ENCODE assay signal across 13 mouse cellular contexts in genomic region chr10:68154046-68154765, GRCm38 (mm10).
A peak's percentile ranks its signal among the peaks of the same experiment; 100 is the strongest.
DNase-seq lines count a peak whose midpoint lies in the region; ATAC-seq lines count a peak whose summit lies in the region.
"Had no signal": no experiment of that assay in that cellular context is flagged by ENCODE, and none has a peak within 500 bp of the region (broad histone marks: within the 10 kb centered on the region; RNA-seq: fewer than 3 reads in every experiment).

No protein-coding gene starts in this region.

- peaks cover 31% of the 10 kb centered on the region for H3K4me1 ChIP-seq in neural tube, embryonic 13.5 days (replicated peaks)
- peaks cover 12% of the 10 kb centered on the region for H3K4me1 ChIP-seq in forebrain, embryonic 12.5 days
- peaks cover 10% of the 10 kb centered on the region for H3K4me1 ChIP-seq in hindbrain, embryonic 16.5 days (ENCODE audit: control insufficient read depth, insufficient read depth, low read depth, low read length)
- H3K4me1 ChIP-seq in neural tube, embryonic 15.5 days: peaks cover 31% of the 10 kb centered on the region

- intact Hi-C loops in left cerebral cortex, postnatal 14 days (cut with DNase I): loop anchor here (5.0 kb wide), 1 partner anchor 292 kb away; no protein-coding TSS in a partner anchor

- DNase-seq in neural tube, embryonic 10.5 days (ENCODE audit: extremely low spot score, low spot score): no peak
- no peak for DNase-seq in urinary bladder, postnatal 4 days (ENCODE audit: low spot score in 2 of 2)
- no peak for DNase-seq in left cerebral cortex, postnatal 14 days (ENCODE audit: low spot score in 2 of 2)
- DNase-seq: spleen, adult 18-20 months had no signal

- 0 out of 2 replicates have a peak, but pooled peaks cover 6% of the 10 kb centered on the region for H3K36me3 ChIP-seq in neural tube, embryonic 13.5 days
- 0 out of 2 replicates have a peak, but pooled peaks cover 3% of the 10 kb centered on the region for H3K36me3 ChIP-seq in forebrain, embryonic 12.5 days (replicated peaks)
- no peaks in the 10 kb centered on the region for H3K36me3 ChIP-seq in hindbrain, embryonic 16.5 days (ENCODE audit: control insufficient read depth, insufficient read depth, low read length)
- H3K36me3 ChIP-seq in neural tube, embryonic 15.5 days: no peaks in the 10 kb centered on the region
- H3K36me3 ChIP-seq: intestine, embryonic 15.5 days; midbrain, embryonic 12.5 days had no signal

- H3K4me3 ChIP-seq in neural tube, embryonic 13.5 days: no peak overlapping the region
- H3K4me3 ChIP-seq in forebrain, embryonic 12.5 days (replicated peaks): no peak overlapping the region
- H3K4me3 ChIP-seq in hindbrain, embryonic 16.5 days (ENCODE audit: low read length): no peak overlapping the region
- H3K4me3 ChIP-seq in neural tube, embryonic 15.5 days (replicated peaks): no peak overlapping the region
- H3K4me3 ChIP-seq: intestine, embryonic 15.5 days; midbrain, embryonic 12.5 days had no signal

- 0 out of 2 replicates have a peak, but pooled peaks cover 8% of the 10 kb centered on the region for H3K9me3 ChIP-seq in neural tube, embryonic 13.5 days
- H3K9me3 ChIP-seq in forebrain, embryonic 12.5 days: peaks cover 3% of the 10 kb centered on the region; the same call in 1 of the 2 replicates
- 0 out of 2 replicates have a peak, but pooled peaks cover 5% of the 10 kb centered on the region for H3K9me3 ChIP-seq in hindbrain, embryonic 16.5 days (ENCODE audit: control insufficient read depth, low read length)
- no peaks in the 10 kb centered on the region for H3K9me3 ChIP-seq in neural tube, embryonic 15.5 days (replicated peaks)
- H3K9me3 ChIP-seq: intestine, embryonic 15.5 days; midbrain, embryonic 12.5 days had no signal

- H3K27me3 ChIP-seq in neural tube, embryonic 13.5 days: no peaks in the 10 kb centered on the region
- no peaks in the 10 kb centered on the region for H3K27me3 ChIP-seq in forebrain, embryonic 12.5 days
- H3K27me3 ChIP-seq in hindbrain, embryonic 16.5 days (replicated peaks; ENCODE audit: control insufficient read depth, insufficient read depth, low read length): no peaks in the 10 kb centered on the region
- no peaks in the 10 kb centered on the region for H3K27me3 ChIP-seq in neural tube, embryonic 15.5 days (replicated peaks)
- H3K27me3 ChIP-seq: CH12.LX; intestine, embryonic 15.5 days; midbrain, embryonic 12.5 days had no signal

- H3K9ac ChIP-seq in neural tube, embryonic 13.5 days: 0 out of 2 replicates have a peak overlapping the region, but pooled peaks have one; percentile 0
- H3K9ac ChIP-seq in forebrain, embryonic 12.5 days: no peak overlapping the region
- no peak overlapping the region for H3K9ac ChIP-seq in hindbrain, embryonic 16.5 days (ENCODE audit: low read depth, low read length)
- no peak overlapping the region for H3K9ac ChIP-seq in neural tube, embryonic 15.5 days (replicated peaks)
- H3K9ac ChIP-seq: intestine, embryonic 15.5 days; midbrain, embryonic 12.5 days had no signal

- ATAC-seq in neural tube, embryonic 13.5 days (ENCODE audit: low read depth): no peak
- no peak for ATAC-seq in forebrain, embryonic 12.5 days (ENCODE audit: low FRiP score)
- ATAC-seq in hindbrain, embryonic 16.5 days: no peak
- ATAC-seq in neural tube, embryonic 15.5 days (ENCODE audit: low FRiP score): no peak
- ATAC-seq: intestine, embryonic 15.5 days had no signal

- peak overlapping the region; percentile 22; the same call in 1 of the 2 replicates for H3K4me2 ChIP-seq in neural tube, embryonic 13.5 days
- peak overlapping the region; percentile 40 for H3K4me2 ChIP-seq in forebrain, embryonic 12.5 days
- peak overlapping the region; percentile 39 for H3K4me2 ChIP-seq in hindbrain, embryonic 16.5 days (ENCODE audit: low read length)
- 0 out of 2 replicates have a peak overlapping the region, but pooled peaks have one; percentile 0 for H3K4me2 ChIP-seq in neural tube, embryonic 15.5 days
- H3K4me2 ChIP-seq: intestine, embryonic 15.5 days; midbrain, embryonic 12.5 days had no signal

- 70% methylated on average over 14 of the region's 14 CpGs for WGBS in neural tube, embryonic 13.5 days
- 69% methylated on average over 14 of the region's 14 CpGs for WGBS in forebrain, embryonic 12.5 days
- 62% methylated on average over 14 of the region's 14 CpGs for WGBS in hindbrain, embryonic 16.5 days
- 67% methylated on average over 14 of the region's 14 CpGs for WGBS in neural tube, embryonic 15.5 days

- no peak overlapping the region for H3K27ac ChIP-seq in neural tube, embryonic 13.5 days (replicated peaks)
- H3K27ac ChIP-seq in forebrain, embryonic 12.5 days: 0 out of 2 replicates have a peak overlapping the region, but pooled peaks have one; percentile 42
- peak overlapping the region; percentile 40; the same call in 1 of the 2 replicates for H3K27ac ChIP-seq in hindbrain, embryonic 16.5 days (ENCODE audit: low read depth, low read length)
- no peak overlapping the region for H3K27ac ChIP-seq in neural tube, embryonic 15.5 days (replicated peaks)
- H3K27ac ChIP-seq: intestine, embryonic 15.5 days; kidney, postnatal 0 days; midbrain, embryonic 12.5 days; stomach, postnatal 0 days had no signal

Comparison
In these comparisons a context has a peak if more than half of its experiments do, and no peak if none do; other contexts are left out.
1. H3K27ac ChIP-seq: peak in forebrain, embryonic 12.5 days (single experiment) and hindbrain, embryonic 16.5 days (single experiment); none in neural tube, embryonic 13.5 days (single experiment) and neural tube, embryonic 15.5 days (single experiment).
2. Peak in every context shown above with its lines, with median percentiles within 50 percentile points of each other: H3K4me2 ChIP-seq.